Mouse (Mus musculus) cortical plate, adult 2 months (tissue): ENCODE measurements around the gene Fer.

Experiments used
- CTCF ChIP-seq: fragments of 200-500 bp; IDR thresholded peaks from 2 replicates; pipeline ENCODE4 v1.5.1; 2011; ENCODE audit warnings: mild to moderate bottlenecking, control low read depth, low read length; ENCODE audit not compliant: insufficient read depth; ENCODE audit errors: extremely low read depth
- POLR2A ChIP-seq: fragments of 200-500 bp; IDR thresholded peaks from 2 replicates; pipeline ENCODE4 v1.6.1; 2011; ENCODE audit warnings: mild to moderate bottlenecking, low read length, control low read depth; ENCODE audit not compliant: insufficient read depth; ENCODE audit errors: extremely low read depth

DNA sequence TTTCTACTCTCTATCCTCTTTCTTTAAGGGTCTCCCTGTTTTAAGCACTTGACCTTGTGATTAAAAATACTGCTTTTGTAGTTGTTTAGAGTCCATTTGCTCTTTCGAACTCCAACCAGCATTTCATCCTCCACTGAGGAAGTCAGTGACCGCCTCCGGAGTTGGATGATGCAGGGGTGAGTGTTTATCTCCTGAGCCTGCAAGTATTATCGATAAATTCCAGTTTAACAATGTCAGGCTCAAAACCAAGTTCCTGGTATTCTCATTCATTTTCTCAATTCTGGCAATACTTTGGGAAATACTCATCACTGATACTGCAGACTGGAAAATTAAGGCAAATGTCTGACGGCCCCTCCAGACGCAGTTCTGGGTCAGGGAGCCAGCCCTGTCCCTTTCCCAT lies 13.7 kb upstream of the Fer start:
- no peak for TF ChIP-seq CTCF
- no peak for TF ChIP-seq POLR2A
